29 mouse cellular contexts compared by ENCODE assay signal in genomic region chr2:139561966-139562505, GRCm38 (mm10).
A peak's percentile ranks its signal among the peaks of the same experiment; 100 is the strongest.
DNase-seq lines count a peak whose midpoint lies in the region; ATAC-seq and TF ChIP-seq lines count a peak whose summit lies in the region.
"Had no signal": no experiment of that assay in that cellular context is flagged by ENCODE, and none has a peak within 500 bp of the region (broad histone marks: within the 10 kb centered on the region; RNA-seq: fewer than 3 reads in every experiment).

No protein-coding gene starts in this region.

- no peaks in the 10 kb centered on the region for H3K27me3 ChIP-seq in forebrain, embryonic 14.5 days (replicated peaks; ENCODE audit: control insufficient read depth, insufficient read depth, low read length)
- no peaks in the 10 kb centered on the region for H3K27me3 ChIP-seq in forebrain, embryonic 16.5 days (replicated peaks; ENCODE audit: control insufficient read depth, insufficient read depth, low read length)
- H3K27me3 ChIP-seq in midbrain, embryonic 11.5 days (ENCODE audit: control insufficient read depth, insufficient read depth, low read length), result no peaks in the 10 kb centered on the region
- H3K27me3 ChIP-seq: heart, embryonic 13.5 days; limb, embryonic 12.5 days; liver, embryonic 15.5 days; midbrain, embryonic 15.5 days; neural tube, embryonic 15.5 days had no signal

- no peaks in the 10 kb centered on the region for H3K9me3 ChIP-seq in forebrain, embryonic 14.5 days (replicated peaks; ENCODE audit: control insufficient read depth, low read length)
- no peaks in the 10 kb centered on the region for H3K9me3 ChIP-seq in forebrain, embryonic 16.5 days (ENCODE audit: control insufficient read depth, low read length)
- H3K9me3 ChIP-seq in midbrain, embryonic 11.5 days (ENCODE audit: control insufficient read depth, low read length), result no peaks in the 10 kb centered on the region
- H3K9me3 ChIP-seq: heart, embryonic 13.5 days; limb, embryonic 12.5 days; liver, embryonic 15.5 days; midbrain, embryonic 15.5 days; neural tube, embryonic 15.5 days had no signal

- DNase-seq in forebrain, embryonic 14.5 days (ENCODE audit: low spot score), result peak; percentile 14
- DNase-seq in brain, adult 2 months (ENCODE audit: low read depth, low spot score), result peak; percentile 29
- peak; percentile 39 to 56 for DNase-seq in layer of hippocampus, adult 2 months (ENCODE audit: low spot score in 2 of 2)
- peak; percentile 50 to 77 for DNase-seq in layer of hippocampus, postnatal 14 days (ENCODE audit: low spot score in 2 of 2)
- DNase-seq in midbrain, embryonic 11.5 days (ENCODE audit: low spot score, missing footprints), result no peak
- no peak for DNase-seq in T-cell, adult 2 months (ENCODE audit: low spot score)
- DNase-seq: adrenal gland, postnatal 25 days; cerebellum, adult 2 months; cerebellum, postnatal 14 days; gastrocnemius, adult 2 months; heart, adult 2 months; heart, postnatal 10 days; kidney, adult 11 months; kidney, postnatal 25 days; lung, embryonic 14.5 days; lung, postnatal 14 days; retina, postnatal 1 day; spleen, adult 18-20 months; thymus, adult 18-20 months; thymus, postnatal 36 days had no signal

- H3K4me3 ChIP-seq in forebrain, embryonic 14.5 days (ENCODE audit: low read depth, low read length), result no peak overlapping the region
- no peak overlapping the region for H3K4me3 ChIP-seq in forebrain, embryonic 16.5 days (replicated peaks; ENCODE audit: low read length)
- H3K4me3 ChIP-seq in layer of hippocampus, adult 2 months, result no peak overlapping the region
- H3K4me3 ChIP-seq in midbrain, embryonic 11.5 days (ENCODE audit: low read depth, low read length), result no peak overlapping the region
- H3K4me3 ChIP-seq: erythroblast, embryonic 14.5 days; gastrocnemius, adult 2 months; heart, adult 2 months; heart, embryonic 13.5 days; limb, embryonic 12.5 days; liver, embryonic 15.5 days; midbrain, embryonic 15.5 days; neural tube, embryonic 15.5 days had no signal

- H3K9ac ChIP-seq in forebrain, embryonic 14.5 days (ENCODE audit: low read length), result no peak overlapping the region
- no peak overlapping the region for H3K9ac ChIP-seq in forebrain, embryonic 16.5 days (replicated peaks; ENCODE audit: low read depth, low read length)
- no peak overlapping the region for H3K9ac ChIP-seq in midbrain, embryonic 11.5 days (ENCODE audit: low read length)
- H3K9ac ChIP-seq: heart, embryonic 13.5 days; hindbrain, embryonic 14.5 days; limb, embryonic 12.5 days; liver, embryonic 15.5 days; lung, embryonic 14.5 days; midbrain, embryonic 15.5 days; neural tube, embryonic 15.5 days had no signal

- no peak overlapping the region for H3K27ac ChIP-seq in forebrain, embryonic 14.5 days (ENCODE audit: low read depth, low read length)
- no peak overlapping the region for H3K27ac ChIP-seq in forebrain, embryonic 16.5 days (ENCODE audit: low read length)
- H3K27ac ChIP-seq in layer of hippocampus, adult 2 months, result peak overlapping the region; percentile 68
- H3K27ac ChIP-seq in midbrain, embryonic 11.5 days (ENCODE audit: low read depth, low read length), result no peak overlapping the region
- H3K27ac ChIP-seq: gastrocnemius, adult 2 months; heart, adult 2 months; heart, embryonic 13.5 days; hindbrain, embryonic 14.5 days; limb, embryonic 12.5 days; liver, embryonic 15.5 days; midbrain, embryonic 15.5 days; neural tube, embryonic 15.5 days had no signal

- no peak for TF ChIP-seq CTCF in layer of hippocampus, adult 2 months (conservative IDR thresholded peaks at IDR 0.05)

- H3K36me3 ChIP-seq in forebrain, embryonic 14.5 days (ENCODE audit: control insufficient read depth, insufficient read depth, low read length), result no peaks in the 10 kb centered on the region
- H3K36me3 ChIP-seq in forebrain, embryonic 16.5 days (ENCODE audit: control insufficient read depth, insufficient read depth), result no peaks in the 10 kb centered on the region
- no peaks in the 10 kb centered on the region for H3K36me3 ChIP-seq in midbrain, embryonic 11.5 days (ENCODE audit: control insufficient read depth, insufficient read depth, low read length)
- H3K36me3 ChIP-seq: heart, embryonic 13.5 days; limb, embryonic 12.5 days; liver, embryonic 15.5 days; midbrain, embryonic 15.5 days; neural tube, embryonic 15.5 days had no signal

- H3K4me1 ChIP-seq in forebrain, embryonic 14.5 days (ENCODE audit: control insufficient read depth, insufficient read depth, low read length), result no peaks in the 10 kb centered on the region
- no peaks in the 10 kb centered on the region; the same call in 1 of the 2 replicates for H3K4me1 ChIP-seq in forebrain, embryonic 16.5 days (replicated peaks; ENCODE audit: control insufficient read depth, insufficient read depth, low read length)
- no peaks in the 10 kb centered on the region for H3K4me1 ChIP-seq in midbrain, embryonic 11.5 days (ENCODE audit: control insufficient read depth, insufficient read depth, low read length)
- H3K4me1 ChIP-seq: heart, embryonic 13.5 days; limb, embryonic 12.5 days; liver, embryonic 15.5 days; midbrain, embryonic 15.5 days; neural tube, embryonic 15.5 days had no signal

- H3K4me2 ChIP-seq in forebrain, embryonic 14.5 days (ENCODE audit: low read length), result no peak overlapping the region
- no peak overlapping the region for H3K4me2 ChIP-seq in forebrain, embryonic 16.5 days (ENCODE audit: low read length)
- no peak overlapping the region for H3K4me2 ChIP-seq in midbrain, embryonic 11.5 days
- H3K4me2 ChIP-seq: heart, embryonic 13.5 days; hindbrain, embryonic 14.5 days; limb, embryonic 12.5 days; liver, embryonic 15.5 days; lung, embryonic 14.5 days; midbrain, embryonic 15.5 days; neural tube, embryonic 15.5 days had no signal

- WGBS in forebrain, embryonic 14.5 days, result 79% methylated on average over 5 of the region's 5 CpGs
- 68% methylated on average over 5 of the region's 5 CpGs for WGBS in forebrain, embryonic 16.5 days
- 85% methylated on average over 5 of the region's 5 CpGs for WGBS in midbrain, embryonic 11.5 days

- ATAC-seq in forebrain, embryonic 14.5 days, result no peak
- ATAC-seq in forebrain, embryonic 16.5 days, result no peak
- ATAC-seq in midbrain, embryonic 11.5 days (ENCODE audit: low FRiP score), result no peak
- ATAC-seq: midbrain, embryonic 15.5 days; Patski had no signal

Comparison
In these comparisons a context has a peak if more than half of its experiments do, and no peak if none do; other contexts are left out.
1. DNase-seq: peak in forebrain, embryonic 14.5 days (single experiment), brain, adult 2 months (single experiment), layer of hippocampus, adult 2 months (2 of 2) and layer of hippocampus, postnatal 14 days (2 of 2); none in midbrain, embryonic 11.5 days (single experiment) and T-cell, adult 2 months (single experiment).